Mouse (Mus musculus): ENCODE measurements around the gene Ube2a. TPM values are rescaled to one million over a fixed set of nuclear protein-coding genes. Genes with fewer than 3 reads are reported as not detected.
A peak's percentile ranks its signal among the peaks of the same experiment; 100 is the strongest.
"Not testable (repeated sequence)": the region's sequence is repeated elsewhere in the genome, so short reads cannot be mapped to it uniquely, and the experiment has no call there.

Ube2a gene
- total RNA-seq, 2 experiments from 2014 or later = 57.3 to 74.1 TPM

DNA sequence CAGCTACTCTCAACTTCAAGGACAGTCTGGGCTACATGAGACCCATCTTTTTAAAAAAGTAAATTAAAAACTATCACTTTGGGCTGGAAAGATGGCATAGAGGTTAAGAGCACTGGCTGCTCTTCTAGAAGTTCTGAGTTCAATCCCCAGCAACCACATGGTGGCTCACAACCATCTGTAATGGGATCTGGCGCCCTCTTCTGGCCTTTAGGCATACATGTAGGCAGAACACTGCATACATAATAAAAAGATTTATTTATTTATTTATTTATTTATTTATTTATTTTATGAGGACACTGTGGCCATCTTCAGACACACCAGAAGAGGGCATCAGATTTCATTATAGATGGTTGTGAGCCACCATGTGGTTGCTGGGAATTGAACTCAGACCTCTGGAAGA is 25.2 kb downstream of the Ube2a start:
- not testable (repeated sequence) for DNase-seq (ENCODE audit: low spot score in 2 of 2)

DNA sequence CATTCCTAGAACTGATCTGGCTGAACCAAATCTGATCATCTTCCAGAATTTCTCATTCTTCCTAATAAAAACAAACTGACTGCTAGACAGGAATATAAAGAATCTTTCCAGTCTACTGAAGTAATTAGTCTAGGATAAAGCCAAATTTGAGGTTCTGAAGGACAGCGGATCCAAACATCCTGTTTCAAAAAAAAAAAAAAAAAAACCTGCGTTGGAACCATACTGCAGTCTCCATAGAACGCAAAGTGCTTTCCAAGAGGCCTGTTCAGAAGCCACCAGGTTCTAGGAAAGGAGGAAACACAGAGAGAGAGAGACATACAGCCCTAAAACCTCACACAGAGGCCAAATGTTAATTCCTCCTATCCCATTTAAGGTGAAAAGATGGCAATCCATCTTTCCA is 28.0 kb downstream of the Ube2a start:
- DNase-seq (ENCODE audit: low spot score in 2 of 2) = no peak

DNA sequence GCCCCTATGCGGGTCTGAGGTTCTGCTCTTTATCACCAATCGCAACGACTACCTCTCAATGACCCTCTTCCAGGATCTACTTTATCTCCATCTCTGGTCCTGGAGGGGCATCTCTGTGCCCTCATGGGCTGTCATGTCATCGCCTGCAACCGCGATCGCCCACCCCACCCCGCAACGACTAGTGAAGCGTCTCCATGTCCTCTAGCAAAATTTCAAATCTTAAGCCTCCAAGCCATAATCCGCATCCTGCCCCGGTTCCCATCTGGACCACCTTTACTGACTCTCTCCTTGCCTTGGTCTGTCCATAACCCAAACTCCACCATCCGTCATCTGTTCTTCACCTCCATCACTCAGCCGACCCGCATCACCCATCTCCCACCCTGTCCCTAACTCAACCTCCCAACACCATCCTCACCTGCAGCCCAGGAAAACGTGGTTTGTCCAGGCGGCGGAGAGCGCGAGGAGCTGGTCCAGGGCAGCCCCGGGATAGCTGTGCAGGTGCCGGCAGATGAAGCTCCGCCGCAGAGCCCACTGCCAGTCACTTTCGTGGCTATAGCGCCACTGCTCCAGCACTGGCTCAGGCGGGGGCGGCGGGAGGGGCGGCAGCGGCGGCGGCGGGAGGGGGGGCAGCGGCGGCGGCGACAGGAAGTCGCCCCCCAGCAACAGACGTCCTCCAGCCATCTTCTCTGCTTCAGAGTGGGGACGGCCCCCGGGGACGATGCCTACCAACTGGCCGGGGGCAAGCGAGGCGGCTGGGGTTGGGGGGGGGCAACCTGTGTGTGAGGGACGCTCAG is 28.8 kb downstream of the Ube2a start, which contains the start of gene Nkrf:
Gene Nkrf (minus strand): TSS at position 579 of the 794 bp plus-strand sequence.
- DNase-seq (ENCODE audit: low spot score in 2 of 2) = peak; percentile 21 to 25

DNA sequence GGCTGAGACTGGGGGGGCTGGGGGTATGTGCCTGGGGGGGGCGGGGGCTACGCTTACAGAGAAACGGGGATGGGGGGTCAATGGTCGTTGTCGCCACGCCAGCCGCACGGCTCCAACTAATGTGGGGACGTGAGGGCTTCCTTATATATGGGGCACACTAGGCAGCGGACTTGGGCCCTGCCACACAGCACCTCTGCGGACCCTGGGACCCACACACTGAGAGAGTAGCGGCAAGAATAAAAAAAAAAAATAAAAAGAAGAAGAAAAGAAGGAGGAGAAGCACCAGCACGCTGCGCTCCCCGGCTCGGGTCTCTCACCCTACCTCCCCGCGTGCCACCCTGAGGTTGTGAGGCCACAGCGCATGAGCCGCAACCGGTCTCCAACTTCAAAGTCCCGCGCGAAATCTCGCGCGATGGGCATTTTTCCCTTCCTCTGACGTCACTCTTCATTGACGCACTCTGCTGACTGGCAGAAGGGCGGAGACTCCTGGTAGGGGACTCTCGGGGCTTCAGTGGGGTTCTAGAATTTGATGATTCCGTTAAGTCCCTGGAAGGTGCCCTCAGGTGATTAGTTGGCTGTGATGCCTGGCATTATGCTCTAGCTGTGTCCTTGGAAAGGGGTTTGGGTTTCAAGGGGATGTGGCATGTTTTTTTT is 29.5 kb downstream of the Ube2a start:
- peak; percentile 79 to 83 for DNase-seq (ENCODE audit: low spot score in 2 of 2)

DNA sequence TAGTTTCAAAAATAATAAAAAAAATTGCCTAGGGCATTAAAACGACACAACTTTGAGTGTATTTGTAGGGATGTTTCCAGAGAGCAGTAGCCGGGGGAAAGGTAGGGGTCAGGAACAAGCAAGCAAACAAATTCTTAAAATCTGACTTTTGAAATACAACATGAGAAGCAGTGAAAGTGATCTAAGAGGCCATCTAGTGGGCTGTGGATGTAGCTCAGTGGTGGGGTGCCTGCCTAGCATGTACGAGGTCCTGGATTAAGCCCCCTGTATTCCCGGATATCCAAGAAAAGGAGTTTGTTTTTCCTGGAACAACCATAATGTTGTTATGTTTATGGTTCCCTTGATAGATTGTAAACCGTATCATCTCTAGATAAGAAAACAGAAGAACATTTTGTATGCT is 32.8 kb downstream of the Ube2a start:
- DNase-seq (ENCODE audit: low spot score in 2 of 2) = no peak

DNA sequence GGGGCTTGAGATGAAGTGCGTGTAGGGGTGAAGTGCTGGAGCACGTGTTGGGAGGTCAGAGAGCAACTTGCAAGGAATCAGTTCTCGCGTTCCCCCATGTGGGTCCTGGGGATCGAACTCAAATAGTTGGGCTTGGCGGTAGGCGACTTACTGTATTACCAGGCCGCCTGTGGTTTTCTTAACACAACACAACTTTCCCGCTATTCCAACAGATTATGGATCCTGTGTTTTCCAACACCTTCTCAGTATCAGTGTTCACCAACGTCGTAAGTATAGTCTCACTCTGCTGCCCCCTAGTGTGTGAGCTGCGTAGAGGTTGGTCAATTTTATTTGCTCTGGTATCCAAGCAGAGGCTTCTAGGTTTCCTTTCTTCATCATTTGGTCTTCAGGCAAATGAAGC is 37.6 kb downstream of the Ube2a start:
- peak; percentile 43 to 47 for DNase-seq (ENCODE audit: low spot score in 2 of 2)

DNA sequence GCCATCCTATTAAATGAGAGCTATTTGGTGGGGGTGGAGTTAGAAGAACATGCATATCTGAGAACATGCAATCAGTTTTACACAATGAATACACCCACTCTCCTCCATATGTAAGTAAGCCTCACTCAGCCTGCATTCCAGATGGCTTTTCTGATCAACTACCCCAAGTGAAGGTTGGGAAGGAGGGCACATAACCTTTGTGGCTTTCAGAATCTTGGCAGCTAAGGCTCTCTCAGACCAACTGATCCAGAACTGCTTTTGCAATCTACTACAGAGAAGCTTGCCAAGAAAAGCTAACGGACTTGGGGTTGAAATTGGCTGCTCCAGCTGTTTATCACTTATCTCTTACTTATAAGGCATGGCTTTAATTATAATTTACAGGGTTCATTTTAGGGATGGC is 44.0 kb downstream of the Ube2a start:
- DNase-seq (ENCODE audit: low spot score in 2 of 2) = no peak

DNA sequence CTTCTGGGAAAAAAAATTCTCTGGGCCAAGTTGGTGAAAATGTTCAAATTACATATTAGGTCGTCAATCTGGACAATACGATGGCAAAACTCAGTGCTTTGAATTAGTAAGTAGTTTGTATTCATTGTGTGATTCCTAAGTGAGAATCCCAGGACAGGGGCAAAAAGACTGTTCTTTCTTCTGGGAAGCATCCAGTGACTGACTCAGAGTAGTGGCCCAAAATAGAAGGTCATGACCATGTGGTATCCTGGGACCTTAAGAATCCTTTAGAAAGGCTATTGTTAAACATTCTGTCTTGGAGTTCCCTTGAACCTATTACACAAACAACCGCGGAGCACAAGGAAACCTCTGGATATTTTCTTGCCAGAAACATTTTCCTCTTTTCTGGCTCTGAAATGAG is 47.6 kb downstream of the Ube2a start:
- no peak for DNase-seq (ENCODE audit: low spot score in 2 of 2)

DNA sequence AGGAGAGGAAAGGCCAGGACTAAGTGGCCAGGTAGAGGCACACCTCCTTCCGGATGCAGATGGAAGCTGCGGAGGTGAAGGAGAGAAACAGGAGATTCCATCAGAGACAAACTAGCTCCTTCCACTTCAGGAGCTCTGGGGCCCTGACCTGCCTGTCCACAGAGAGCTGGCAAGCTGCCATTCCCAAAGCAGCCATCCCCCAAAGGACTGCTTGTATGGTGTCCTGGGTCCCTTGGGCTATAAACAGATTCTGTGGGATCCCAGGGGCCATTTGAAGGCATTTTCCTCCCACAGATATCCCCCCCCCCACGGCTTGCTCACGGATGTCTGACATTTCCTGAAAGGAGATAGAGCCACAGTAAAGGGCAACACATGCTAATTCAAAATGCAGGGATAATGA is 55.1 kb downstream of the Ube2a start:
- DNase-seq (ENCODE audit: low spot score in 2 of 2) = no peak

DNA sequence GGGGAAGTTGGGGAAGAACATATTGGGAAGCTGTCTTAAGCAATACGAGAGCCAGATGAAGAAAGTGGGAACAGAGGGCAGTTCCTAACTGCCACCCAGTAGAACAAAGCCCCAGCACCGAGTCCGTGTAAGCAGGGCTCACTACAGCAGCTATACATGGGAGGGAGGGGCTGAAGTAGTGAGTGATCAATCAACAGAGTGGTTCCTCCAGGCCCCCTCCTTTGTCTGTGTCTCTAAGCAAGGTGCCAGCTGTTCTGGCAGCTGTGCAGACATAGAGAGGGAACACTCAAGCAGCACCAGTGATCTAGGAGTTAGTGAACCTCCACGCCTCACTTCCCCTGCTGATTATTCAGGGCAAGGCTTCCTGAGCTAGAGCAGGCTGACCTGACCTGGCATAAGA is 56.0 kb downstream of the Ube2a start:
- DNase-seq (ENCODE audit: low spot score in 2 of 2) = no peak

DNA sequence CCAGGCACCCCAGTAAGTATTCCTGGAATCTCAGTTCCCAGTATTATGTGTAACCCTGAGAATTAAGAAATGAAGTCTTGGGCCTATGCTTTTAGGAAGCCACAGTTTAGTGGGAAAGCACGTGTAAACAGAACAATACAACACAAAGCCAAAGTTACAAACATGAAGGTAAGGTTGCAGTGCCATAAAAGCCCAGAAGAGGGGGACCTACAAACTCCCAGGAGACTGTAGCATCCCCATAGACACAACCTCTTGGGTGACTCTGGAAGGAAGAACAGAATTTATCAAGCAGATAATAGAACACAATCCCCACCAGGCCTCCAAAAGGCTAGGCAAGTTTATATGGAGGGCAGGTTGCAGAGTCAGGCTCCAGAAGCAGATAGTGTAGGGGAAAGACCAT is 56.9 kb downstream of the Ube2a start:
- DNase-seq (ENCODE audit: low spot score in 2 of 2) = peak in 1 of 2 experiments; percentile 9

Other genes with a start within 250 kb of the Ube2a start
- 1 to 10 TPM; 2.9 to 5.4 TPM for gene Akap17b, start 228.5 kb upstream of the Ube2a start, total RNA-seq (2021)
- gene Slc25a43, start 130.2 kb upstream of the Ube2a start, total RNA-seq (2021) = 1 to 10 TPM; 1.2 to 2.1 TPM
- 100 to 1,000 TPM; 441 to 551 TPM for gene Slc25a5, start 78.2 kb upstream of the Ube2a start, total RNA-seq (2021)
- 10 to 100 TPM; 48.6 to 50.9 TPM for gene C330007P06Rik, start 211 bp downstream of the Ube2a start, total RNA-seq (2021)
- 10 to 100 TPM; 11.8 to 13.4 TPM for gene Nkrf, start 29.0 kb downstream of the Ube2a start, total RNA-seq (2021)
- 10 to 100 TPM; 17.2 to 18.5 TPM for gene Sept6, start 117.9 kb downstream of the Ube2a start, total RNA-seq (2021)
- 1 to 10 TPM in 1 of 2 experiments, under 1 TPM in 1; 0.27 to 2.7 TPM for gene Sowahd, start 174.9 kb downstream of the Ube2a start, total RNA-seq (2021)
- 100 to 1,000 TPM; 573 to 575 TPM for gene Rpl39, start 211.5 kb downstream of the Ube2a start, total RNA-seq (2021)
- 10 to 100 TPM; 12.2 to 15.6 TPM for gene Upf3b, start 236.4 kb downstream of the Ube2a start, total RNA-seq (2021)

Measured in adrenal gland, adult 18-20 months (tissue).